Mouse (Mus musculus) hindbrain, embryonic 16.5 days (tissue): ENCODE measurements around the gene S1pr5. TPM values are rescaled to one million over a fixed set of nuclear protein-coding genes. Genes with fewer than 3 reads are reported as not detected.
"Not testable (repeated sequence)": the region's sequence is repeated elsewhere in the genome, so short reads cannot be mapped to it uniquely, and the experiment has no call there.

ENCODE experiments used
- ATAC-seq: fragments of 200-750 bp; cut with Nextera tagmentation; 2 replicates; pipeline ENCODE4 v1.8.0; 2017; ENCODE audit warnings: moderate TSS enrichment, moderate library complexity
- H3K27ac ChIP-seq: fragments of 300-500 bp; sonication (generic); 2 replicates; pipeline ENCODE4 v1.5.1; 2014; ENCODE audit warnings: low read depth, mild to moderate bottlenecking, control low read depth, low read length, moderate library complexity
- H3K27me3 ChIP-seq: fragments of 300-500 bp; sonication (generic); replicated peaks from 2 replicates; pipeline ENCODE4 v1.6.1; 2014; ENCODE audit warnings: low read length; ENCODE audit not compliant: control insufficient read depth, insufficient read depth
- H3K36me3 ChIP-seq: fragments of 300-500 bp; sonication (generic); 2 replicates; pipeline ENCODE4 v1.6.1; 2014; ENCODE audit warnings: mild to moderate bottlenecking, low read length, moderate library complexity, mixed read lengths; ENCODE audit not compliant: control insufficient read depth, insufficient read depth
- H3K4me1 ChIP-seq: fragments of 300-500 bp; sonication (generic); 2 replicates; pipeline ENCODE4 v1.6.1; 2014; ENCODE audit warnings: low read depth, low read length; ENCODE audit not compliant: control insufficient read depth, insufficient read depth
- H3K4me2 ChIP-seq: fragments of 300-500 bp; sonication (generic); 2 replicates; pipeline ENCODE4 v1.6.1; 2014; ENCODE audit warnings: mild to moderate bottlenecking, low read length, control low read depth, moderate library complexity
- H3K4me3 ChIP-seq: fragments of 300-500 bp; sonication (generic); 2 replicates; pipeline ENCODE4 v1.5.1; 2014; ENCODE audit warnings: mild to moderate bottlenecking, low read length, control low read depth, moderate library complexity
- H3K9ac ChIP-seq: fragments of 300-500 bp; sonication (generic); 2 replicates; pipeline ENCODE4 v1.6.1; 2014; ENCODE audit warnings: low read depth, mild to moderate bottlenecking, control low read depth, low read length, moderate library complexity
- H3K9me3 ChIP-seq: fragments of 300-500 bp; sonication (generic); 2 replicates; pipeline ENCODE4 v1.6.1; 2014; ENCODE audit warnings: mild to moderate bottlenecking, low read length, moderate library complexity; ENCODE audit not compliant: control insufficient read depth
- WGBS: fragments of 180-500 bp; shearing (Covaris S2); extraction: QIAGEN DNeasy Blood & Tissue Kit; methylation state at CpG from one replicate; pipeline ENCODE4 v1.1.7; 2014; 5-methylcytosine and 5-hydroxymethylcytosine counted together
- polyA plus RNA-seq: library from polyadenylated mRNA; unstranded; fragments of >200 nt; fragmentation: Nextera tagmentation; extraction: Ambion mirVana; gene quantifications from 2 replicates; pipeline ENCODE4 v1.2.1, GENCODE M21; 2015

The S1pr5 gene
- polyA plus RNA-seq, 1 experiment from 2014 or later, result 5.7 TPM

DNA sequence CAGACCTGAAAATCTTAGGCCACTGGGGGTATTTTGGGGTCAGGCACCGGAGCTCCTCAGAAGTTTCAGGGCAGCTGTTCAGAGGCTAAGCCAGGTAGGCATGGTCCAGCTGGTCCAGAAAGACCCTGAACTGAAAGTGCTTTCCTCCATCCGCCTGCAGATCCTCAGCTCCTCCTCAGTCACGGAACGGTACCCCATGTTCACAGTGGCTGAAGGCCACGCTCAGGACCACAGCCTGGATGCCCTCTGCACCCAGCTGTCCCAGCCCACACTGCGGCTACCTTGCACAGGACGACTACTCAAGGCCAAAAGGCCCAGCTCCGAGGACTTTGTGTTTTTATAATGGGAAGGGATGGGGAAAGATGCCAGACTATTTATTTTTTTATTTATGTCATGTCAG is 24.9 kb upstream of the S1pr5 start:
- no peak overlapping the region for H3K27ac ChIP-seq
- H3K36me3 ChIP-seq, result peaks cover 63% of the 10 kb centered on the region
- H3K27me3 ChIP-seq, result no peaks in the 10 kb centered on the region
- no peaks in the 10 kb centered on the region for H3K4me1 ChIP-seq
- 84% methylated on average over 8 of the region's 8 CpGs for WGBS
- ATAC-seq, result no peak
- H3K4me3 ChIP-seq, result no peak overlapping the region
- no peak overlapping the region for H3K4me2 ChIP-seq
- no peak overlapping the region for H3K9ac ChIP-seq
- no peaks in the 10 kb centered on the region for H3K9me3 ChIP-seq

DNA sequence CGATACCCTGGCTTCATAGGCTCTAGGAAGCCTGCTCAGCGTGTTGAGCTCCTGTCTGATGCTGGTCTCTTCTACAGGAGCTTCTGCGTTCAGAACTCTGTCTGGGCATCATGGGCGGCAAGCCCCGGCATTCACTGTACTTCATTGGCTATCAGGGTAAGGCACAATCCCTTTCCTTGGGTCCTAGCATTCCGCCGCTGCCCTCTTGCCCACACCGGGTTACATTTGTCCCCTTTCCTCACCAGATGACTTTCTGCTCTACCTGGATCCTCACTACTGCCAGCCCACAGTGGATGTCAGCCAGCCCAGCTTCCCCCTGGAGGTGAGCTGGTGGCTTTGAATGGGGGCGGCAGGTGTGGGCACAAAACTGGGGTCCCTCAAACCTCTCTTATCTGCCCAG is 24.1 kb upstream of the S1pr5 start:
- ATAC-seq, result no peak
- Histone ChIP-seq H3K4me1 (no peaks in the 10 kb centered on the region), H3K4me2 (no peak overlapping the region), H3K36me3 (peaks cover 62% of the 10 kb centered on the region), H3K27me3 (no peaks in the 10 kb centered on the region), H3K9ac (no peak overlapping the region), H3K9me3 (no peaks in the 10 kb centered on the region), H3K4me3 (no peak overlapping the region), H3K27ac (no peak overlapping the region)
- 92% methylated on average over 9 of the region's 9 CpGs for WGBS

DNA sequence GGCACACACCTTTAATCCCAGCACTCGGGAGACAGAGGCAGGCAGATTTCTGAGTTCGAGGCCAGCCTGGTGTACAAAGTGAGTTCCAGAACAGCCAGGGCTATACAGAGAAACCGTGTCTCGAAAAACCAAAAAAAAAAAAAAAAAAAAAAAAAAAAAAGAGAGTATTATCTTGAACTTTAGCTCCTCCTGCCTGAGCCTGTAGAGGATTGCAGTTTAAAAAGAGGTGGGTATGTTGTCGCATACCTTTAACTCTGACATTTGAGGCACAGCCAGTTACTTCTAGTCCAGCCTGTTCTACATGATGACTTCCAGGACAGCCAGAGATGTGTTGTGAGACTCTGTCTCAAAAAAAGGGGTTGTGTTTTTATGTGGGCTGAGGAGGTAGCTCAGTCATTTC is 21.3 kb upstream of the S1pr5 start:
- not testable (repeated sequence) for H3K9me3 ChIP-seq, H3K27me3 ChIP-seq, ATAC-seq, H3K4me3 ChIP-seq, H3K4me2 ChIP-seq, H3K27ac ChIP-seq, H3K9ac ChIP-seq
- peaks cover 48% of the 10 kb centered on the region for H3K36me3 ChIP-seq
- peaks cover 16% of the 10 kb centered on the region for H3K4me1 ChIP-seq
- 85% methylated on average over 5 of the region's 5 CpGs for whole genome bisulfite sequencing

- peaks cover 41% of the 10 kb centered on the region for H3K36me3 ChIP-seq
- no peak overlapping the region for H3K4me2 ChIP-seq
- no peak for ATAC-seq
- H3K9me3 ChIP-seq, result no peaks in the 10 kb centered on the region
- peaks cover 20% of the 10 kb centered on the region for H3K4me1 ChIP-seq
- H3K27me3 ChIP-seq, result no peaks in the 10 kb centered on the region
- H3K4me3 ChIP-seq, result no peak overlapping the region
- H3K27ac ChIP-seq, result no peak overlapping the region
- 95% methylated on average over 16 of the region's 16 CpGs for WGBS
- H3K9ac ChIP-seq, result no peak overlapping the region
These were observed 20.1 kb upstream of the S1pr5 start for GRCm38 (mm10) chr9:21268305-21268704.

GRCm38 (mm10) chr9:21266889-21267288 is 18.6 kb upstream of the S1pr5 start:
- Histone ChIP-seq H3K4me2 (no peak overlapping the region; the same call in 1 of the 2 replicates), H3K4me3 (no peak overlapping the region), H3K27me3 (no peaks in the 10 kb centered on the region)

DNA sequence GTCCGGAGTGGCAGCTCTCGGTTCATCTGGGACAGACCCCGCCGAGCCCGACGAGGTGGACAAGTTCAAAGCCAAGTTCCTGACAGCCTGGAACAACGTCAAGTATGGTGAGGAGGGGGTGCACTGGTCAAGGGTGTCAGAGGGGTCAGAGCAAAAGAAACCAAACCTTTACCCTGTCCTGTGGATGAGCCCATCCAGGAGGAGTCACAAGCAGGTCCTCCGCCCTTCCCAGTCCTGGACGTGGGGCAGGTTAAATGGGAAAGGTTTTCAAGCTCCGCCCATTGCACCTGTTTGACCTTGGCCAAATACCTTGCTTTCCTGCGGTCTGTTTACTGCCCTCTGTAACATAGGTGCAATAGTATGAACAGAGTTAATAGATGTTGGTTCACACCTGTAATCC is 17.4 kb upstream of the S1pr5 start:
- no peaks in the 10 kb centered on the region for H3K27me3 ChIP-seq
- peak overlapping the region; percentile 88 for H3K9ac ChIP-seq
- H3K4me2 ChIP-seq, result peak overlapping the region; percentile 92
- peaks cover 20% of the 10 kb centered on the region for H3K4me1 ChIP-seq
- no peaks in the 10 kb centered on the region for H3K9me3 ChIP-seq
- peak overlapping the region; percentile 80 for H3K4me3 ChIP-seq
- WGBS, result 5% methylated on average over 11 of the region's 11 CpGs
- H3K36me3 ChIP-seq, result peaks cover 15% of the 10 kb centered on the region
- no peak; the same call in 1 of the 2 replicates for ATAC-seq
- no peak overlapping the region for H3K27ac ChIP-seq

More at GRCm38 (mm10) chr9:21266889-21267288, 18.6 kb upstream of the S1pr5 start:
- 99% methylated on average over 5 of the region's 5 CpGs for WGBS
- Histone ChIP-seq H3K9me3 (no peaks in the 10 kb centered on the region), H3K9ac (no peak overlapping the region; the same call in 1 of the 2 replicates), H3K27ac (no peak overlapping the region), H3K36me3 (peaks cover 27% of the 10 kb centered on the region), H3K4me1 (peaks cover 20% of the 10 kb centered on the region)
- ATAC-seq, result no peak

GRCm38 (mm10) chr9:21265000-21265561 is 16.8 kb upstream of the S1pr5 start, which contains the start of gene Atg4d:
Gene Atg4d (plus strand): TSS chr9:21265293.
- H3K27ac ChIP-seq, result peak within 1 kb of the TSS; percentile 84
- peak within 1 kb of the TSS; percentile 80 for H3K4me3 ChIP-seq
- H3K36me3 ChIP-seq, result peaks cover 11% of the 10 kb centered on the region; the same call in 1 of the 2 replicates
- H3K9me3 ChIP-seq, result no peaks in the 10 kb centered on the region
- peak within 1 kb of the TSS; percentile 88 for H3K9ac ChIP-seq
- under 1% methylated on average over 43 of the region's 49 CpGs for WGBS
- no peaks in the 10 kb centered on the region for H3K27me3 ChIP-seq
- H3K4me2 ChIP-seq, result peak within 1 kb of the TSS; percentile 92
- peaks cover 20% of the 10 kb centered on the region for H3K4me1 ChIP-seq
- ATAC-seq, result peak; percentile 98

DNA sequence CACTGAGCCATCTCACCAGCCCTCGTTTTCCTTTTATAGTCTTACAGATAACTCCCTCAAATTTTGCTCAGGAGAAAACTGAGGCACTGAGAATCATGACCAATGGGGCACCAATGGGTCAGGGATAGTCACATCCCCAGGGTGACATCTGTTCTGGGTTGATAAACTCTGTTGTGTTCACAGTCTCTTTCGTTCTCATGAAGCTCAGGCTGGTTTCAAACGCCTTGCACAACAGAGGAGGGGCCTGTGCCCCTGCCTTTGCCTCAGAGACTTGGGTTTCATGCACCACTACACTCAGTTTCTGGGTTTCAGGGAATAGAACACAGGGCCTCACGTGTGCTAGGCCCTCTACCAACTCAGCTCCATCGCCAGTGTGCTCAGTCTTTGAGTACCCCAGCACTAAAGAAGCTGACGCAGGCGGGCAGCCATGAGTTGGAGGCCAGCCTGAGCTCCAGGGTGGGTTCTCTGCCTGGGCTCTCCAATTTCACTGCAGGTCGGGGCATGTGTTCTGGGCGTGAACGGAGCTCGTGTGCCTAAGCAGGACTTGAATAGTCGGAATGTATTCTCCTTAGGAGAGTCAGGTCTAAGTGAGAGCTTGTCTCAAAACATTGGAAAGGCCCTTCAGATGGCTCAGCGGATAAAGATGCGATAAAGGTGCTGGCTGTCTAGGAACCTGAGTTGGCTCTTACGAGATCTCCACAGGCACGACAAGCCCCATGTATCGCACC is 16.2 kb upstream of the S1pr5 start:
- Histone ChIP-seq H3K4me1 (peaks cover 20% of the 10 kb centered on the region), H3K4me3 (peak overlapping the region; percentile 80), H3K4me2 (peak overlapping the region; percentile 92), H3K27ac (peak overlapping the region; percentile 84), H3K9me3 (no peaks in the 10 kb centered on the region), H3K27me3 (no peaks in the 10 kb centered on the region), H3K9ac (peak overlapping the region; percentile 71), H3K36me3 (peaks cover 8% of the 10 kb centered on the region; the same call in 1 of the 2 replicates)
- ATAC-seq, result no peak; the same call in none of the 2 replicates
- WGBS, result 20% methylated on average over 17 of the region's 17 CpGs

DNA sequence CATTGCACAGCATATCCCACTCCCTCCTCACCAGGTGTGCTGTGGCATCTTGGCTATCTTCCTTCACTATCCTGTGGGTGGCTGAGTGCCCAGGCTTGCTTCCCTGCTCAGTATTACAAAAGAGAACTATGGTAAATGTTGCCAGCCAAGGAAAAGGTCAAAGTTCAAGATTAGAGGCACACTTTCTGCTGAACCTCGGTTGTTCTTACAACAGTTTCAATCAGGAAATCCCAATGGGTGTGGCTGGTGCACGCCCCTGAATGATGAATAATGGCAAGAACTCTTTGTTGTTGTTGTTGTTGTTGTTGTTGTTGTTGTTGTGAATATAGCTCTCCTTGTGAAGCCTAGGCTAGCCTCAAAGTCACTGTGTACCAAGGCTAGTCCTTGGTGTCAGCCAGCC is 13.6 kb upstream of the S1pr5 start:
- Histone ChIP-seq H3K4me1 (peaks cover 18% of the 10 kb centered on the region), H3K9me3 (no peaks in the 10 kb centered on the region), H3K27me3 (no peaks in the 10 kb centered on the region; the same call in 1 of the 2 replicates), H3K36me3 (no peaks in the 10 kb centered on the region), H3K27ac (no peak overlapping the region), H3K4me2 (no peak overlapping the region), H3K9ac (no peak overlapping the region), H3K4me3 (no peak overlapping the region)
- 55% methylated on average over 2 of the region's 2 CpGs for WGBS
- no peak for ATAC-seq
